21 mouse cellular contexts compared by ENCODE assay signal in the genomic region with DNA sequence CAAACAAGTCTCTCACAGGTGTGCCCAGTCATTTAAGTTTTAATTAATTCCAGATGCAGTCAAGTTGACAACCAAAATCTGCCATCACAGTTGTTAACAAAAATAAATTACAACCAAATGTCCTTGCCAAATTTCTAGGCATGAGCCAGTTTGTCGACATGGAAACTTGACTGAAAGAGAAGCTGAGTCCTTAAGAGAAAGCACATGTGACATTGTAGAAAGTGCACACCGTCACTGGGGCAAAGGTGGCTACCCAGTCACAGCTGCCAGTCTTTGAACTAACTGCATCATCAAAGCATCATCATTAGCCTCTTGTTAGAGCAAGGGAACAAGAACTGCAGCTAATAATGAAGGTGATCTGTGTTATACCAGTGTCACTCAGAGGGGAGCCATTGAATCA.
DNase-seq lines count a peak whose midpoint lies in the region; ATAC-seq lines count a peak whose summit lies in the region.
"Had no signal": no experiment of that assay in that cellular context is flagged by ENCODE, and none has a peak within 500 bp of the region (broad histone marks: within the 10 kb centered on the region; RNA-seq: fewer than 3 reads in every experiment).

No protein-coding gene starts in this region.

- H3K4me1 ChIP-seq in neural tube, embryonic 13.5 days (replicated peaks) = peaks cover 39% of the 10 kb centered on the region
- H3K4me1 ChIP-seq in limb, embryonic 11.5 days (ENCODE audit: control insufficient read depth, insufficient read depth, low read length) = peaks cover 12% of the 10 kb centered on the region; the same call in 1 of the 2 replicates
- H3K4me1 ChIP-seq in forebrain, embryonic 16.5 days (replicated peaks; ENCODE audit: control insufficient read depth, insufficient read depth, low read length) = peaks cover 17% of the 10 kb centered on the region

- H3K9me3 ChIP-seq in neural tube, embryonic 13.5 days = no peaks in the 10 kb centered on the region
- H3K9me3 ChIP-seq in limb, embryonic 11.5 days (ENCODE audit: control insufficient read depth, low read length) = no peaks in the 10 kb centered on the region
- H3K9me3 ChIP-seq in forebrain, embryonic 16.5 days (ENCODE audit: control insufficient read depth, low read length) = no peaks in the 10 kb centered on the region
- H3K9me3 ChIP-seq: heart, embryonic 15.5 days had no signal

- peak overlapping the region; percentile 92 for H3K27ac ChIP-seq in neural tube, embryonic 13.5 days (replicated peaks)
- no peak overlapping the region for H3K27ac ChIP-seq in limb, embryonic 11.5 days (replicated peaks; ENCODE audit: low read depth, low read length)
- H3K27ac ChIP-seq in forebrain, embryonic 16.5 days (ENCODE audit: low read length) = no peak overlapping the region
- H3K27ac ChIP-seq: heart, embryonic 15.5 days had no signal

- peak; percentile 75 for DNase-seq in heart, adult 11 months
- DNase-seq in heart, postnatal 14 days = no peak
- DNase-seq in neural tube, embryonic 10.5 days (ENCODE audit: extremely low spot score, low spot score) = no peak
- DNase-seq in limb, embryonic 11.5 days (ENCODE audit: low spot score) = peak; percentile 67
- DNase-seq in kidney, adult 8-10 months = no peak
- DNase-seq: adrenal gland, postnatal 25 days; cerebellum, adult 8-10 months; cerebellum, postnatal 36 days; gastrocnemius, postnatal 25 days; heart, adult 2 months; heart, postnatal 4 days; kidney, postnatal 25 days; lung, postnatal 4 days; midbrain, embryonic 14.5 days; thymus, adult 2 months; thymus, postnatal 4 days had no signal

- intact Hi-C loops in heart, postnatal 14 days (cut with DNase I) = no loop called here

- H3K36me3 ChIP-seq in neural tube, embryonic 13.5 days = no peaks in the 10 kb centered on the region
- no peaks in the 10 kb centered on the region for H3K36me3 ChIP-seq in limb, embryonic 11.5 days (ENCODE audit: control insufficient read depth, insufficient read depth, low read length)
- H3K36me3 ChIP-seq in forebrain, embryonic 16.5 days (ENCODE audit: control insufficient read depth, insufficient read depth) = no peaks in the 10 kb centered on the region
- H3K36me3 ChIP-seq: heart, embryonic 15.5 days had no signal

- no peak overlapping the region for H3K9ac ChIP-seq in neural tube, embryonic 13.5 days
- H3K9ac ChIP-seq in limb, embryonic 11.5 days (ENCODE audit: low read length) = no peak overlapping the region
- no peak overlapping the region for H3K9ac ChIP-seq in forebrain, embryonic 16.5 days (replicated peaks; ENCODE audit: low read depth, low read length)
- H3K9ac ChIP-seq: heart, embryonic 15.5 days had no signal

- ATAC-seq in neural tube, embryonic 13.5 days (ENCODE audit: low read depth) = no peak
- ATAC-seq in limb, embryonic 11.5 days (ENCODE audit: insufficient number of reproducible peaks, low FRiP score, low TSS enrichment, low read depth) = no peak
- no peak for ATAC-seq in forebrain, embryonic 16.5 days
- ATAC-seq: CD4-positive, CD25-positive, alpha-beta regulatory T cell, adult 4 months; intestine, embryonic 16.5 days had no signal

- 46% methylated on average over 2 of the region's 2 CpGs for WGBS in neural tube, embryonic 13.5 days
- WGBS in limb, embryonic 11.5 days = 6% methylated on average over 2 of the region's 2 CpGs
- 30% methylated on average over 2 of the region's 2 CpGs for WGBS in forebrain, embryonic 16.5 days

- H3K4me3 ChIP-seq in neural tube, embryonic 13.5 days = no peak overlapping the region
- no peak overlapping the region for H3K4me3 ChIP-seq in limb, embryonic 11.5 days (ENCODE audit: low read depth, low read length)
- H3K4me3 ChIP-seq in forebrain, embryonic 16.5 days (replicated peaks; ENCODE audit: low read length) = no peak overlapping the region
- H3K4me3 ChIP-seq: heart, adult 2 months; heart, embryonic 15.5 days had no signal

- no peak overlapping the region for H3K4me2 ChIP-seq in neural tube, embryonic 13.5 days
- H3K4me2 ChIP-seq in limb, embryonic 11.5 days (ENCODE audit: low read depth, severe bottlenecking) = no peak overlapping the region
- H3K4me2 ChIP-seq in forebrain, embryonic 16.5 days (ENCODE audit: low read length) = no peak overlapping the region
- H3K4me2 ChIP-seq: heart, embryonic 15.5 days had no signal

- no peaks in the 10 kb centered on the region for H3K27me3 ChIP-seq in neural tube, embryonic 13.5 days
- no peaks in the 10 kb centered on the region for H3K27me3 ChIP-seq in limb, embryonic 11.5 days (ENCODE audit: control insufficient read depth, insufficient read depth, low read length)
- H3K27me3 ChIP-seq in forebrain, embryonic 16.5 days (replicated peaks; ENCODE audit: control insufficient read depth, insufficient read depth, low read length) = no peaks in the 10 kb centered on the region
- H3K27me3 ChIP-seq: heart, embryonic 15.5 days had no signal

Comparison
In these comparisons a context has a peak if more than half of its experiments do, and no peak if none do; other contexts are left out.
1. DNase-seq: peak in heart, adult 11 months (single experiment) and limb, embryonic 11.5 days (single experiment); none in heart, postnatal 14 days (0 of 2), neural tube, embryonic 10.5 days (single experiment) and kidney, adult 8-10 months (0 of 2).